Mouse (Mus musculus): Measurements from ENCODE around the gene 1700003H04Rik. TPM values are rescaled to one million over a fixed set of nuclear protein-coding genes. Genes with fewer than 3 reads are reported as not detected.

1700003H04Rik gene
- polyA plus RNA-seq, 1 experiment from 2014 or later: not detected

- 62% methylated on average over 1 of the region's 1 CpGs for WGBS
- H3K27me3 ChIP-seq (ENCODE audit: poor library complexity, severe bottlenecking): no peaks in the 10 kb centered on the region
- H3K4me3 ChIP-seq: no peak overlapping the region
Observed at GRCm38 (mm10) chr3:124536602-124537001, 44.3 kb downstream of the 1700003H04Rik start.

DNA sequence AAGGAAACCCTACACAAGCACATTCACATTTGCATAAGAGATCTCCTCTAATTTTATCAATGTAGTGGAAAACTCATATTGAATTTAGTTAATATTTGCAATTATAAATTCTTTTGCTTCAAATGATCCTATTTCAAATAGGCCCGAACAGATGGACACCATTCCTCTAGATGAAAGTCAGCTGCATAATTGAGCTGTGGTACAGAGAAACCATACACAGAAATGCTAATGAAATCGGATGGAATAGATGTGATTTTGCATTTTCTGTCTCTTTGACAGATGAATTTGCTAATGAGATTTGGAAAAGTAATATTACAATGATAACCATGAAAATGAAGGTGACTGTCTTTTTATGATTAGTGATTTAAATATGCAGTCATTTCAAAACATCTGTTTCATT, 62.1 kb downstream of the 1700003H04Rik start:
- WGBS: 93% methylated on average over 2 of the region's 2 CpGs
- H3K27me3 ChIP-seq (ENCODE audit: poor library complexity, severe bottlenecking): no peaks in the 10 kb centered on the region
- no peaks in the 10 kb centered on the region for H3K4me1 ChIP-seq
- no peaks in the 10 kb centered on the region for H3K9me3 ChIP-seq
- H3K4me3 ChIP-seq: no peak overlapping the region
- H3K27ac ChIP-seq: no peak overlapping the region
- DNase-seq (ENCODE audit: extremely low spot score, low spot score): no peak
- H3K36me3 ChIP-seq (replicated peaks): no peaks in the 10 kb centered on the region

More at GRCm38 (mm10) chr3:124536602-124537001, 44.3 kb downstream of the 1700003H04Rik start:
- Histone ChIP-seq H3K36me3 (replicated peaks) (no peaks in the 10 kb centered on the region), H3K4me1 (no peaks in the 10 kb centered on the region), H3K27ac (no peak overlapping the region), H3K9me3 (no peaks in the 10 kb centered on the region)
- no peak for DNase-seq (ENCODE audit: extremely low spot score, low spot score)

Other genes starting within 250 kb of the 1700003H04Rik start
- not detected in 2 replicates for gene 1700006A11Rik, start 155.1 kb downstream of the 1700003H04Rik start, polyA plus RNA-seq (2016; fragmentation: Nextera tagmentation; extraction: Ambion mirVana)

All from forebrain, embryonic 10.5 days (tissue).